Mouse (Mus musculus) embryo, embryonic 11.5 days (tissue): Measurements from ENCODE around the gene Hdac8.

ENCODE experiments used
- DNase-seq: peaks from one replicate; pipeline ENCODE4 v3.0.0-alpha.2; 2012; ENCODE audit warnings: low read depth, low spot score

The Hdac8 gene

DNA sequence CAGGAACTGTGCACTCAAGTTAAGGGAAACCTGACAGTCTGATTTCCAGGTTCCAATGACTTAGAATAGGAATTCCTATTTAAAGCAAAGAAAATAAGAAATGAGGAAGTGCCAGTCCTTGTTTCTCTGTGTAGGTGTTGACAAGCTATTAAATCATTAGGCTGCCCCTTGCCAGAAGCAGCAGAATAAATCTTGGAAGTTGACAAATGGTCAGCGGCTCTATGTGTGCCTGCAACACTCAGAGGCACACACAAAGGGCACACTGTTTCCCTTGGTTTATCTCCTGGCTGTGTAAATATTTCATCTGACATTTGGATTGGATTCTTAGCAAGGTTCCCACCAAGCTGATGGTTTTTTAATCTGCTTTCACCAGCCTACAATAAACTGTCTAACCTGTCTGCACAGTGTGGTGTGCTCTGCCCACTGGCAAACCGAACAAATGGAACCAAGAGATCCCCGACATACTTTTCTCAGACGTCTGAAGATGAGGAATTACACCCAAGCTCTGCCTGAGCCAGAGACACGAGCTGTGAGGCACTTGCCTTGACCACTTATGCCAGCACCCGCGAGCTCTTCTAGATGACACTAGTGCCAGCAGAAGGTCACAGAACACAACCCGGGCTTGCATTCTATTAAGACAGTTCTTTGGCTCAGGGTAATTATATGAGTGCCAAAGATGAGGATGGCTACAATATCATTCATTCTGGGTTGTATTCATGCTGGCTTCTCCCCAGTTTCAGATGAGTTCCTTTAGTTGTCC is 165.6 kb downstream of the Hdac8 start:
- no peak for DNase-seq

DNA sequence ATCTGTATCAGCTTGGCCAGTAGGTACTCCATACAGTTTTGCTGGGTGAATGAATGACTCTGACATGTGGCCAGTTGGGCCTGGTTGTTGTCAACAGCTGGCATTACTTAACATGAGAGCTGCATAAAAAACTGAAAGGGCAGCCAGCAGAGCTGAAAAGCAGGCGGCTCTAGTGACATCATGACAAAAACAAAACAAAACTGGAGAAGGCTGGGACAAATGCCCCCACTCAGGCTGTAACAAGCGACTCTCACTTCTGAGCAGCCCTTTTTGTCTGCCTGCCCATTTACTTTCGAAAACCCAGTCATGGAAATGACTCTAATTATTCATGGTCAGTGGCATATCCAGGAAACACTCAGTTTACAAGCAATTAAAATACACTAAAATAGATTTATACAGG is 185.5 kb downstream of the Hdac8 start:
- DNase-seq, result no peak

DNA sequence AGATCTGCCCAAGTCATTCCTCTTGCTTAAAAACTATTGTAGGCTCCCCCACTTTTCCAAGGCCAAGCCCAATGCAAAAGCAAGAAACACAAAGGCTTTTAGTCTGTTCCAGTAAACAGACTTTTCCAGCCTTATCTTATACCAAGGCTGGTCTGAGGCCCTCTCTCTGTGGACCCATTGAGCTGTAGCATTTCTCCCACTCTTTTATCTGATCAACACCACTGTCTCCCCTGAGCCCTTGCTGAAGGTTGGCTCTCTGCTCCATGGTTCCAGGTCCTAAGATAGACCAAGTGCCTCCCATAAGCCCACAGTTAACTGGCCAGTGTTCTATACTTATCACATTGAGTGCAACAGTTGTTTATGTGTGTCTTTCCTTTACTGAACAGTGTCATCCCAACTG is 185.9 kb downstream of the Hdac8 start:
- DNase-seq, result no peak

DNA sequence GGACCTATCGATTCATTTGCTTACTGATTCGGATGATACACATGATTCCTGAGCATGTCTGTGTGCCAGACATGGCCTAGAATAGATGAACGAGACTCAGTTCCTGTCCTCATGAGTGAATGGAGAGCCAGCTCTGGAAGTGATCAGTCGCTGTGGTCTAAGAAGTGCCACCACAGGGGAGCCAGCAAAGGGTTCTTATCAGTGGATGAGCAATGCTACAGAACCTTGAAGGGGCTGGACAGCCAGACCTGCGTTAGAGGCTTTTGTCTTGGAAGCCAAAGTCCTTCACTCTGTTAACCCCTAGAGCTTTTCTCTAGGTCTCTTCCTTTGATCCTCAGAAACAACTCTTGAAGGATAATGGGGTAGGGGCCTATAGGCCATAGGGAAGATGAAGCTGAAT is 186.4 kb downstream of the Hdac8 start:
- DNase-seq, result no peak

DNA sequence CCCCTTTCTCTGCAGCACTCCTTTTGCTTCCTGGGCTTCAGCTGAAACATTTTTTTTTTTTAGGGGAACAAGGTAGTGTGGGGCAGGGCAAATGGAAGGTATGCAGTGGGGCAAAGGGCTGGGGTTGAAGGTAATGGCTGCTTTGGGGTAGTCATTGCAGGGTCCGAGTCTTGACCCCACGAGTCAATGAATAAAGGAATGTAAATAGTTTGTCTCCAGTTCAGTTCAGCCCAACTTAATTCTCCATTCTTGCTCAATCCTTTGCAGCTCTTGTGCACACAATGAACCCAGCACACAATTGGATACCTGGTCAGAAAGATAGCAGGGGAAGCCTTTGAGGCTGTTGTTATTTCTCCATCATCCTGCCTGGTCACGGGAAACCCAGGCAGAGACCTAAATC is 194.0 kb downstream of the Hdac8 start:
- DNase-seq, result no peak

DNA sequence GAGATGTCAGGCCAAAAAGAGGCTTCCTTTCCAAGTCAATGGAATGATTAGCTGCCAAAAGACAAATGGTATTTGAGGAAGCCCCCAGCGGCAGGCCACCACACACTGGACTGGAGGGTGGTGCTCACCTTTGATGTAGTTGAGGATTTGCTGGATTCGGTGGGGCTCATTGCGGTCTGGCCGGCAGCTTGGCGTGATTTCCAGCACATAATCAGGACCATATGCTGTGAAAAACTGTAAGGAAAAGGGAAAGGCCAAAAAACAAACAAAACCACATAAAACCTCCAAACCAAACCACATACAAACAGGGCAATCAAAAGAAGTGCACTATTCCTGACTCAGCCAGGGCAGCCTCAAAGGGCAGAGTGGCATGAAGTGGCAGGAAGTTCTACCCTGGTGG is 197.6 kb downstream of the Hdac8 start:
- DNase-seq, result no peak

DNA sequence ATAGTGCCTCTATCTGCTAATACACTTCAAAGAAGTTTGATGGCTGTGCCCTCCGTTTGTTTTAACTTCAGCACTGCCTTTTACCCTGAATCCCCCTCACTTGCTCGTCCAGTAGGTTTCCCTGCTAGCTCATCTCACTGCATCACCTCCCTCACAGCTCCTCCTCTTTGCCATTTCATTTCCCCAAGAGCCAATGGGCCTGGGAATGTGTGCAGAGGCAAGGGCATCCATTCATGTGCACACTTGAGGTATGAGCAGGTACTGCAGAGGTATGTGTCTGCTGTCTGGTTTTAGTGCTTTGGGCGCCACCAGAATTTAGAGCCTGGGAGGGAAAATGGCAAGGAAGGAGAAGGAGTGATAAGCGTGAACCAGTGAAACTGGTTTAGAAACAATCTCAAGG is 199.4 kb downstream of the Hdac8 start:
- DNase-seq, result no peak

DNA sequence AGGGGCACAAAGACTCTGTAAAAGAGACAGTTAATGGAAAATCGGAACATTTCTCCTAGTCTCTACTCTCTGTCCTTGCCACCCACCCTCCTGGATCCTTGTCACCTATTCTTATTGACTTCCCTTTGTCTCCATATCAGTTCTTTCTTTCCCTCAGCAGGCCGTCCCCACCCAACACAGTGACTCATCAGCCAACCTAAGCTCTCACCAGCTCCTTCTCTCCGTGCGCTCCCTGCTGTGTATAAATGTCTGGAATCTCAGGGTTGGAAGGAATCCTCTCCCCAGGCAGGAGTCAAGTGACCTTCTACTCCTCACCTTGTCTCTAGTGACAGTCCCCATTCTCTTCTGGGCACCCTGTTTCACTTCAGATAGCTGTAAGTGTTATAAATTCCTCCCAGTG is 200.2 kb downstream of the Hdac8 start:
- no peak for DNase-seq

DNA sequence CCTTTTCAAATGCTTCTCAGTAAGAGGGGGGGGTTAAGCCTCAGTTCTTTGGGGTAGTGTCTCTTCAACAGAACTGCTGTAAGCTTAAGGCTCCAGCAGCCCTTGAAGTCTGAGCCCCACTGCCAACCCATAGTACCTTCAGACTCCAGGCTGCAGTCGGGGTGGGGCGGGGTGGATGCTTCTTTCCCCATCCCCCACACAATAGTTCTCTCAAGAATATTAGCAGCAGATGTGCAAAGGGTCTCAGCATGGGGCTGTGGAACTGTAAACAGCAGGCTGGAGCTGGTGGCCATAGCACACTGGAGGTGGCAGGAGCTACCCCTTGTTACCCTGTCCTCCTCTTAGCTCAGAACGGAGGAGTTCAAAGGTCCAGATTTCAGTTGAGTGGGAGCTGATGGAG is 202.7 kb downstream of the Hdac8 start:
- no peak for DNase-seq

DNA sequence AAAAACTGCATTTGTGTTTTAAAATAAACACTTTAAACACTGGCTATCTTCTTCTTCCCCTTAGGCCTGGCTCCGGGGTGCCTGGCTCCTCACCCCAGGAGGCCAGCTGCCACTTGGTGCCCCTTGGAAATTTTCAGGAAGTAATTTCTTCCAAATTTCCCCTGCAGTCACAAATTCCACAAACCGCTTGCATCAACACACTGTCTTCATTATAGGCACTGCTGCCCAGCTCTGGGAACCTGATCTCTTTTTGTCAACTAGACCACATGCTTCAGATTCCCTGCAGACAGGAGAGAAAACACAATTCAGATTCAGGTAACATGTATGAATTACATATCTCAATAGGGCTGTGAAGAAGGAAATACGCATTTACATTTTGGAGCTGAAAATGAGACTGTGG is 220.3 kb downstream of the Hdac8 start:
- no peak for DNase-seq

DNA sequence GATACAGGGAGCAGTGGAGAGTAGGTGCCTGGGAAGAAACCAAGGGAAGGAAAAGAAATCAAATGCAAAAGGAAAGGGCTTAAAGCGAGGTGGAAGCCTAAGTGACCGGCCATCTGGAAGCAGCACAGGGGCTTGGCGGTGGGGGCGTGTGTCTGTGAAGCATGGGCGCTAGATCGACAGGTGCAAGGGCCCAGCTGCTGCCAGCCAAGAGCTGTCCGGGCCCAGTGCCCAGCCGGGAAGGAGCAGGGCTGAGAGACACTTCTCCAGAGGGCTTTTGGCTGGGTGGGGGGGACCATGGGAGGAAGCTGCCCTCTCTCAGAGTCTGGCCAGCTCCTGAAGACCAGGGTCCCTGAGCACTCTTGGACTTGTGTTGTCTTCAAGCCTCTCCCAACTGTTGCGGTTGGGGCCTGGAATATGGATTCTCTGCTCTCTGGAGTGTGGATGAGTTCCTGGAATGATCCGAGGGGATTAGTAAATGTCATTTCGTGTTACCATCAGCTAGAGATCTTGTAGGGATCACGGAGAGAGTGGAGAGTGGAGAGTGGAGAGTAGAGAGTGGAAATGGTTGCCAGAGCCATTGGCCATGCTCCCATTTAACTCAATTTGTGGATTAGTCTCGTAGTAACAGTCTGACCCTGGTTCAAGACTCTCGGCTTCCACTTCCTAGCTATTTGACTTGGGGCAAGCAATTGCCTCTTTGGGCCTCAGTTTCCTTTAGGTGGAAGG is 242.4 kb downstream of the Hdac8 start:
- DNase-seq, result no peak

DNA sequence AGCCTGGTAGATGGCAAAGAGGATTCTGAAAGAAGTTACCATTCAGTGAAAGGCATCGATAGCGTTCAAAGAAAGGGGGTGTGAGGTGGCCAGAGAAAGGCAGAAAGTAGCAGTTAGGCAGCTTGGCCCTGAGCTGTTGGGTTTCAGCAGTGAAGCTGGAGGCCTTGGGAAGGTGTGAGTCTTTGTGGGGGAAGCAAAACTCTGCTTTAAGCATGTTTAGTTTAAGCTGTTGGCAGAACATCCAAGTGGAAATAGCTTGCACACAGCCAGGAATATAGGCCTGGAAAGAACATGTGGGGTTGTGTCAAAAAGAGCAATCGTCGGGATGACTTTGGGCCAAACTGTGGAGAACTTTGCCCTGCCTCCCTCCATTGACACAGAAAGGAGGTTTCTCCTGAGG is 245.4 kb downstream of the Hdac8 start:
- no peak for DNase-seq

DNA sequence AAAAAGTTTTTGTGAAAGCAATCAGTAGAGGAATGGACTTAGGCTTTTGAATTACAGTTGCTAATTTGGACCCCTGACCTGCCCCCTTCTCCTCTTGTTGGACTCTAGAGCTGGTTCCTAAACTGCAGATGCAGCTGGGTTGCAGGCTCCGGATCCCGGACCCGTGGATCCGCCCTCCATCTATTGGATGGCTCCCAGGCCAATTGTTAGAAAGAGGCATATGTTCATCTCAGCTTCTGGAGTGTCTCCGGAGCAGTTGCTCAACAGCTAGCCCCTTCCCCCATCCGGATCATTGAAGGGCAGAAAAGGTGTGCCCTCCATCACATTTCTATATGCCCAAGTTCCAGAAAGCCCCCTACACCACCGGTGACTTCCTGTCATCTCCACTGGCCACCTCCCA is 251.3 kb downstream of the Hdac8 start:
- no peak for DNase-seq

DNA sequence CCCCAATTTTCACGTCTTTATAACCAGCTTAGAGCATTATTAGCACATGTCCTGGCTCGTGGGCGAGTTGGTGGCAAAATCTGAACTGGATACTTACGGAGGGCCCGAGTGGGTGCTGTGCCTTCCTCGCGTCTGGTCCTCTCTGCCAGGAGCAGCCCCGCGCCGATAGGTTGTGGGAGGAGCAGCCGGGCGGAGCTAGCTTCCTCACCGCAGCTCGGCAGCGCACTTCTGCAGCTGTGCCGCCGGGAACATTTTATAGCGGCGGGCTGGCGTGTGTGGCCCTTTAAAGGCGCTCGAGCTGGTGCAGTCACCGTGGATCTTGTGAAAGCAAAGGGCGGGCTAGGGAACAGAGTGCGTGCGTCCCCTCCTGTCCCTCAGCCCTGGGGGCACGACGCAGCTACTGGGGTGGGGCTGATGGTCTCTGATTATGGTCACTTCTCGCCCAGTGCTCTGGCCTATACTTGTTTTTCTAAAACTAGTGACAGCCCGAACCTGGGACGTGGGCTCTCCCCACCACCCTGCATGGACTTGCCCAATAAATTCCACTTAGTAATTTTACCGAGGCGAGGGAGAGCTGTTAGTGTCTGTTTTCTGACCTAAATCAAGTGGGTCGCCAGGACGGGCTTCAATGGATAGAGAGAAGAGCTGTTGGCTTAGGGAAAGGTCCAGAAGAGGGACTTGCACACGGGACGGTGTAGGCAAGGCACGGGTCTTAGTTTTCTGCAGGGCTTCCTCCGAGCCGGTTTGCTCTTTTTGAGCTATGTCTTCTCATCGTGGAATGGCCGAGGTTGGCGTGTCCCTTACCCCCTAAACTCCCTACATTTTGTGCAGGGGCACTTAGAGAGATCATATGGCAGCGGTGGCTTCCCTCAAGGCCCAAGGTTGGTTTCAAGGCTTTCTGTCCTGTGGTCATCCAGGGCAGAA is 253.0 kb downstream of the Hdac8 start, which contains the start of gene Cited1:
Gene Cited1 (minus strand): TSS at position 245 of the 924 bp plus-strand sequence.
- peak; percentile 58 for DNase-seq

DNA sequence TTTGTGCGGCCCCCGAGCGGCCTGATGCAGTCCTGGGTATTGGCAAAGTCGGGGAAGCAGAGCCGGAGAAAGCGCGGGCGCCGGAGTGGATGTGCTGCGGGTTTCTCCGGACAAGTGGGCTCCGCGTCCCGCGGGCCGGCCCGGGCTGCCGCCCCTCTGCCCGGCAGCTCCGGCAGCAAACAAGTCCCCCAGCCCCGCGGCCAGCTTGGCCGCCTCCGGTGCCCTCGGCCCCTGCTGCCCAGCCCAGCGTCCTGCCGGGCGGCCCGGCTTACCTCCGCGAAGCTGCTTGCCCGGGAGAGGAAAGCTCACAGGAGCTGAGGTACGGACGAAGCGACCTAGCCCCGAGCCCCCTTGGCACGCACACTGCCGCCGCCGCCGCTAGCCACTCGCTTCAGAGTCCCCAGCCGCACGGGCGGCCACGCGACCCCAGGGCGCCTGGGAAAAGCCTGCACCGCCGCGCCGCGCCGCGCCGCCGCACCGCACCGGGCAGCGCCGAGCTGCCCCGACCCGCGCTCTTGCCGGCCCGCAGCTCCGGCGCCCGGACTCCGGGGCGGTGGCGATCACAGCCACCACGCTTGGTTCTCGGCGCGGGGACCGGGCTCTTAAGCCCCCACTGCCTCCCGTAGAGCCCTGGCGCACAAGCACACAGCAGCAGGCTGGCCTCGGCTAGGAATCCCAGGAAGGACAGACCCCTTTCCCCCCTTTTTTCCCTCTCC is 253.8 kb downstream of the Hdac8 start:
- no peak for DNase-seq

DNA sequence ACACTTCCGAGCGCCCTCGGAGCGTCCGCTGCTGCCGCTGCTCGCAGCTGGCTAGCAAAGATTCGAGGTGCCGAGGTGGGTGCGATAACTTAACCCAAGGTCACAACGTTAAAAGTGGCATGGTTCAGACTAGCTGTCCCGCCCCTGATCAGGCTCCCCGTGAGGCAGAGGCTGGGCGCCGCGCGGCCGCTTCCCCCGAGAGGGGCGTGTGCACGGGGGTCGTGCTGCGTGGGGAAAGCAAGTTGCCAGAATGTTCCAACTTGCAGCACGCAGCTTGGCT is 254.3 kb downstream of the Hdac8 start:
- no peak for DNase-seq

DNA sequence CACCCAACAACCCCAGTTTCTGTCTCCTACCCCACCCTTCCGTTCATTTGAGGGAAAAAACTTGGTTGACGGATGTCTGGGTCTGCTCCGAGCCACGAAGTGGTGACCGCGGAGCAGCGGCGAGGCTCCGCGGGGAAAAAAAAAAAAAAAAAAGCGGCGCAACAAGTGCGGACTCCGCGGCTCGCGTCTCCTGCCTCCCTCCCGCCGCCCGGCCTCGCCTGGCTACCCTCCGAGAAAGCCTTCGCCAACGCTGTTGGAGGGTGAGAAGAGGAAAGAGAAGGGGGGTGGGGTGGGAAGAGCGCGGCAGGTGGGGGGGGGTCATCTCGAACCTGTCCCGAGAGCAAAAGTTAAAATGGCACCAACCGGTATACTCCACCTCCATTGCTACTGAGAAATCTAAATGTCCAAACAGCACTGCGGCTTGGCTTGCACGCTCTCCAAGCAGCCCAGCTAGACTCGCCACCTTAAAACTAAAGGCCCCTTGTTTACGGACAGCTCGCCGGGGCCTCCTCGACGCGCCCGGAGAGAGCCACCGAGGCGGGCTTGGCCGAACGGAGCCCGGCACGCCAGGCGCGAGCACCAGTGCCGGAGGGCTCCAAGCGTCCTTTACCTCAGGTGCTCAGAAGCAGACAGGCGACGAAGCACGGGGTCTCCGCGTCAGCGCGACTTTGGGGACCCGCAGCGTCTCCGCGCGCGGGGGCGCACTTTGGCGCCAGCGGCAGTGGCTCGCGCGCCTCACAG is 254.8 kb downstream of the Hdac8 start:
- DNase-seq, result no peak

DNA sequence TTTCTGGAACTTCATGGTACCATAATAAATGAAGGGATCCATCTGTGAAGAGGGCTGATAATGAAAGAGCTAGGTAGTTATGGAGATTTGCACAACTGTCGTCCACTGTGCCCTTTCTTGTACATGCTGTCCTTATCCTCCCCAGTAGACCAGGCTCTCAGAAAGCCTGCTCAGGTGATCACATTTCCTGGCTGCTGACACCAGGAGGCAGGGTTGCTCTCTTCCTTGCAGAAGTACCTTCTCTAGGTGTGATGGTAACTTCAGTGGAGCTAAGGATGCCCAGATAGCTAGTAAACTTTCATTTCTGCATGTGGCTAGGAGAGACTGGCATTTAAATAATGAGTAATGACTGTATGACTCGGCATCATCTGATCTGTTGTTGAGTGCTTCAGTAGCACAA is 260.8 kb downstream of the Hdac8 start:
- DNase-seq, result no peak
